Mouse (Mus musculus) liver, embryonic 14.5 days (tissue): ENCODE results near the gene Mitf.

Experiments used
- CTCF ChIP-seq: IDR thresholded peaks from 2 replicates; pipeline ENCODE4 v1.5.1; 2016; ENCODE audit warnings: antibody characterized with exemption, low read depth, control low read depth
- EP300 ChIP-seq: IDR thresholded peaks from 2 replicates; pipeline ENCODE4 v1.6.1; 2016; ENCODE audit warnings: antibody characterized with exemption, low read depth

- TF ChIP-seq CTCF: no peak
- no peak for TF ChIP-seq EP300
These were observed 64.6 kb downstream of the Mitf start for GRCm38 (mm10) chr6:97871296-97872030.
